Mouse (Mus musculus) C2C12 (cell line): ENCODE results near the gene Mrgprf.

ENCODE experiments used
- CTCF ChIP-seq: IDR thresholded peaks from one replicate; pipeline ENCODE4 v1.5.1; 2011; ENCODE audit not compliant: control insufficient read depth, insufficient read depth, insufficient read length
- MYOD1 ChIP-seq: IDR thresholded peaks from one replicate; pipeline ENCODE4 v1.6.1; 2011; ENCODE audit warnings: low read depth; ENCODE audit not compliant: control insufficient read depth, insufficient read length

DNA sequence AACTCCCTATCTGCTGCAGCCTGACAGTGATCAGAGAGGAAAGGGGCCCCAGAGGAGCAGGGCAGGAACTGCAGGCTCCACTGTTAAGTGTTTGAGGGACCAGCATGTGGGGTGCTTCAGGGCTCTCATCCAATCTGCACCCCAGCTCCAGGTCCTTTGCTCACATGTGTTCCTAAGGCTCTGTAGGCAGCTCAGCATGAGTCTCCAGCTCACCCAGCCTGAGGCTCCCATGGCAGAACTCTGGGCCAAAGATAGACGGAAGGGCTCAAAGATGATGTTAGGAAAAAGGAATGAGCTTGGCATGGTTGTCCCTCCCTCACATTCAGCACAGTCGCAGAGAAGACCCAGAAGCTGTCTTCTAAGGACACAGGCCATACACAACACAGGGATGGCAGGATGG is 30.0 kb downstream of the Mrgprf start:
- no peak for TF ChIP-seq CTCF
- no peak for TF ChIP-seq MYOD1
